Mouse (Mus musculus): ENCODE results near the gene Adamtsl3.
A peak's percentile ranks its signal among the peaks of the same experiment; 100 is the strongest.

Adamtsl3 gene

GRCm38 (mm10) chr7:82533188-82533587, 197.7 kb downstream of the Adamtsl3 start:
- peak; percentile 9 for DNase-seq

GRCm38 (mm10) chr7:82533747-82534504, 198.4 kb downstream of the Adamtsl3 start:
- DNase-seq: no peak

GRCm38 (mm10) chr7:82544390-82544919, 209.0 kb downstream of the Adamtsl3 start:
- DNase-seq: no peak

GRCm38 (mm10) chr7:82552005-82552404, 216.5 kb downstream of the Adamtsl3 start:
- no peak for DNase-seq

GRCm38 (mm10) chr7:82555803-82556202, 220.3 kb downstream of the Adamtsl3 start:
- no peak for DNase-seq

- no peak for DNase-seq
These were observed 220.9 kb downstream of the Adamtsl3 start for GRCm38 (mm10) chr7:82556417-82556816.

GRCm38 (mm10) chr7:82557111-82557510, 221.6 kb downstream of the Adamtsl3 start:
- no peak for DNase-seq

GRCm38 (mm10) chr7:82566688-82567087, 231.2 kb downstream of the Adamtsl3 start:
- no peak for DNase-seq

- no peak for DNase-seq
These were observed 232.3 kb downstream of the Adamtsl3 start for GRCm38 (mm10) chr7:82567811-82568210.

GRCm38 (mm10) chr7:82572981-82573380, 237.5 kb downstream of the Adamtsl3 start:
- no peak for DNase-seq

GRCm38 (mm10) chr7:82580007-82580406, 244.5 kb downstream of the Adamtsl3 start:
- no peak for DNase-seq

- no peak for DNase-seq
These were observed 246.3 kb downstream of the Adamtsl3 start for GRCm38 (mm10) chr7:82581802-82582201.

GRCm38 (mm10) chr7:82582534-82582933, 247.0 kb downstream of the Adamtsl3 start:
- DNase-seq: no peak

- no peak for DNase-seq
These were observed 255.4 kb downstream of the Adamtsl3 start for GRCm38 (mm10) chr7:82590931-82591330.

- DNase-seq: no peak
These were observed 266.5 kb downstream of the Adamtsl3 start for GRCm38 (mm10) chr7:82602008-82602407.

- DNase-seq: no peak
These were observed 269.9 kb downstream of the Adamtsl3 start for GRCm38 (mm10) chr7:82605425-82605824.

- no peak for DNase-seq
These were observed 274.1 kb downstream of the Adamtsl3 start for GRCm38 (mm10) chr7:82609629-82610028.

- DNase-seq: peak; percentile 59
These were observed 289.8 kb downstream of the Adamtsl3 start for GRCm38 (mm10) chr7:82625342-82625741.

- DNase-seq: no peak
These were observed 311.7 kb downstream of the Adamtsl3 start for GRCm38 (mm10) chr7:82647183-82647582.

GRCm38 (mm10) chr7:82647909-82648308, 312.4 kb downstream of the Adamtsl3 start:
- no peak for DNase-seq

- peak; percentile 97 for DNase-seq
These were observed 313.0 kb downstream of the Adamtsl3 start, which contains the start of the genes Saxo2 and Efl1 for GRCm38 (mm10) chr7:82648353-82649080. Gene Saxo2 (minus strand): TSS chr7:82648528. Gene Efl1 (plus strand): TSS chr7:82648614.

- peak; percentile 3 for DNase-seq
These were observed 313.6 kb downstream of the Adamtsl3 start for GRCm38 (mm10) chr7:82649081-82649445.
